Mouse (Mus musculus): ENCODE measurements around the gene Arhgap23.

Gene Arhgap23

DNA sequence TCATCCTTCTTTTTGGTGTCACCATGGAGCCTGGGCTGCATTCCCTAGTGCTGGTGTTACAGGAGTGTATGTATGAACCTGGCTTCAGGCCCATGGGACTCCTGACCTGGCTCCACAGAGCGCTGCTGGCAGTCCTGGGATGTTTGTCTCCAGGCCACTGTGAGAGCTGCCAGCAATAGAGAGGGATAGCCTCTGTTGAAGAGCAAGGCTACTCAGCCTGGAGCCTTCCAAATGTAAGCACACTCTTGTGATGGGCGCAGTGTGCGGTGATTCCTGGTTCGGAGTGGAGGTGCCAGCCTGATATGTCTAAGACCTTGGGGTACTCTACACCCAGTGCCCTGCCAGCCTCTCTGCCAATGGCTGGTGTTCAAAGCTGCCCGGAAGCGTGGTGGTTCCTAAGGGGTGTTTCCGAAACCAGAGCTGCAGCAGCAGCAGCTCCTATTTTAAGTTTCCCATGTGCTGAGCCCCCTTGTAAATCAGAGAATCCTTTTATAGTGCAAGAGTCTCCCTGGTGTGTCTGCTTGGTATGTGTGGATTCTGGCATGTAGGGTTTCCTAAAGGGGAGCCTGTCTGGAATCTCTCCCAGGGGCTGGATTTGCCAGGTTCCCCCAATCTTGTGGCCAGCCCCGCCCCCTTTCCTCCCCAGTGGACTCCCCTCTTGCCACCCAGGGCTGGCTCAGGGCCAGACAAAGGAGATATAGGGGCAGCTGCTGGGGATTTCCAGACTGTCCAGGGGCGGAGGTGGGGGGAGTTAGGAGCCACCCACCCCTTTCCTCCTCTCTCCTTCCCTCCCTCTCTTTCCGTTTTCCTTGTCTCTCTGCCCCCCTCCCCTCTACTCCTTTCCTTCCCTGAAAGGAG, 9.0 kb upstream of the Arhgap23 start:
- DNase-seq (ENCODE audit: low read depth) = no peak

GRCm38 (mm10) chr11:97407456-97407855, 7.9 kb upstream of the Arhgap23 start:
- DNase-seq (ENCODE audit: low read depth) = no peak

DNA sequence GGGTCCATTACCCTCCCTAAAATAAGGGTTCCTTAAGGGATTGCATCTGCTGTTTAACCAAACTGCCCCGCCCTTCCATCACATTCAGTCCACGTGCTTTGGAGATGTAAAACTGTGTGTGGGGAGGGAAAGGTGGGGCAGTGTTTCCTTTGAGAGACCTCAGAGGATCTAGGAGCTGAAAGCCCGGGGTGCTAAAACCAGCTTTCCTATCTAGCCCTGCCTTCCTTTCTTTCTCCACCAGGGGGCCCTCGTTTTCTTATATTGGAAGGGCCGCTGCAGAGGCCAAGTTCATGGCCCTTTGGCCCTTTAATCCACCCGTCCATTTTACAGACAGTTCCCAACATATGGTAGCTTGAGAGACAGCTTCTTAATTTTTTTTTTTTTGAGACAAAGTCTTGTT, 7.2 kb upstream of the Arhgap23 start:
- DNase-seq (ENCODE audit: low read depth) = peak; percentile 87

- no peak for DNase-seq (ENCODE audit: low read depth)
Observed at GRCm38 (mm10) chr11:97410958-97411357, 4.4 kb upstream of the Arhgap23 start.

DNA sequence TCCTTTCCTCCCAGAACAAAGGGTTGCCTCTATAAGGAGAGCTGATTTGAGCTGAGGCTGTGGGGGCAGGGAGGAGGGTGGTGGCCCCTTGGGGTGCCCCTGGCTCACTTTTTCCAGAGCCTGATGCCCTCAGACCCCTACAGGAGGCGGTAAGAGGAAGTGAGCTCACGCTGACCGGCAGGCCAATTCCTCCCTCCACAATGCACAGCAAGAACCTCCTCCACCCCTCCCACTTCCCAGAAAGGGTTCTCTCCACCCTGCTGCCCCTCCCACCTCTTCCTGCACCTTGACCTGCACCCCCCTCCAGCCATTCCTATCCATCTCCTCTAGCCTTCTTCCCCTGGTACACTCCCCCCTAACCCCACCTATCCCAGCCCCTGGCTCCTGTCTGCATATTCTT, 3.2 kb upstream of the Arhgap23 start:
- DNase-seq (ENCODE audit: low read depth) = no peak

- DNase-seq (ENCODE audit: low read depth) = no peak
Observed at GRCm38 (mm10) chr11:97412808-97413347, 2.5 kb upstream of the Arhgap23 start.

GRCm38 (mm10) chr11:97415712-97416636, 641 bp downstream of the Arhgap23 start:
- peak; percentile 44 for DNase-seq (ENCODE audit: low read depth)

GRCm38 (mm10) chr11:97416637-97417035, 1.3 kb downstream of the Arhgap23 start:
- no peak for DNase-seq (ENCODE audit: low read depth)

GRCm38 (mm10) chr11:97418834-97419539, 3.7 kb downstream of the Arhgap23 start:
- no peak for DNase-seq (ENCODE audit: low read depth)

DNA sequence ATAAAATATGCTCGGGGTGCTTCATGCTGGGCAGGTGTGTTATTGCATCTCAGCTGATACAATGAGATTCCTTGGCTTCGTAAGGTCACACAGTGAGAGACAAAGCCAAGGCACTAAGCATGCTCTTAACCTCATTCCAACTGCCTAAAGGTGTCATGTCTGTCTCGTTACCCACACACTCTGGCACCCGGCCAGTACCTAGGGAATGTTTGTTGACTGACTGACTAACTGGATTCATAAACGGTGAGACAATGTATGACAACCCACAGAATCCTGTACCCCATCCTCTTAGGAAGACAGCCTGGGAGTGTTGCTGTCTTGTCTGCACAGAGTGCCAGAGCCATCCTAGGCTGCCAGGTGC, 4.2 kb downstream of the Arhgap23 start:
- no peak for DNase-seq (ENCODE audit: low read depth)

DNA sequence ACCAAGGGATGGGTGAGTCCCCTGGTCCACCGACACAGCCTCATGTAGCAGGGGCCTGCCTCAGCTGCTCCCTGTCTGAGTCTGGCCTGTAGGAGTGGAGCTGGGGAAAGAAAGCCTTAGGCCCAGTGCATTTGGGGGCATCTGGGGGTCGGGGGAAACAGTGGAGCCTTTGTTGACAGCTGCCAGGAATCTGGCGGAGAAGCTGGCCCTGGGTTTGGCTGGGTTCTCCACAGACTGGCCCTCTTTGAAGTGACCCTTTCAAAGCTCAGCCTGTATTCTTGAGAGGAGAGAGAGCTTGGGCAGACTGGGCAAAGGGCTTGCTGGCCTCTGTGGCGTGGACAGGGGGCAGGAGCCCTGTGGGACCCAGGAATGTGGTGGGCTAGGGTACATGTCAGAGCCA, 7.2 kb downstream of the Arhgap23 start:
- no peak for DNase-seq (ENCODE audit: low read depth)

DNA sequence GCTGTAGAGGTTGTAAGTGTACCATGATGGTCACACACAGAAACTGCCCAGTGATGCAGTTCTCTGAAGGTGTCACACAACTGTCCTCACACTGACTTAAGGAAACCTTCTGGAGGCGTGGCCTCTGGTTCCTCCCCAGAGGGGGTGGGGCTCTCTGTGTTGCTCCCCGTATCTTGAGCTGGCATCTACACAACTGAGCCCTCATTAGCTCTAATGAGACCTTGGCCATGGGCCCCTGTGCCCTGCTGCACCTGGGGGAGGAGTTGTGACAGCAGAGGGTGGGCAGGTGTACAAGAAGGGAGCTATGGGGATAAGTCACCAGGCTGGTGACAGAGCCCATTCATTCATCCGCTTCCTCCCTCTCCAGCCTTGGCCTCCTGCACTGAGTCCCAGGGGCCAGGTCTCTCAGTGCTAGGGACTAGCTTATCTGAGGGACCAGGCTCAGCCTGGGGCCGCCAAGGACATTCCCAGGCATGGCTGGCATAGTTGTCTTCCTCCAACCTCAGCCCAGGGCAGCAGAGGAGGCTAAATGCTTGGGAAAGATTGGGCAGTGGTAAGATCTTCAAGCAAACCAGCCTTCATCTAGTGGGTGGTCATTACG, 8.9 kb downstream of the Arhgap23 start:
- DNase-seq (ENCODE audit: low read depth) = no peak

GRCm38 (mm10) chr11:97424802-97425201, 9.5 kb downstream of the Arhgap23 start:
- no peak for DNase-seq (ENCODE audit: low read depth)

DNA sequence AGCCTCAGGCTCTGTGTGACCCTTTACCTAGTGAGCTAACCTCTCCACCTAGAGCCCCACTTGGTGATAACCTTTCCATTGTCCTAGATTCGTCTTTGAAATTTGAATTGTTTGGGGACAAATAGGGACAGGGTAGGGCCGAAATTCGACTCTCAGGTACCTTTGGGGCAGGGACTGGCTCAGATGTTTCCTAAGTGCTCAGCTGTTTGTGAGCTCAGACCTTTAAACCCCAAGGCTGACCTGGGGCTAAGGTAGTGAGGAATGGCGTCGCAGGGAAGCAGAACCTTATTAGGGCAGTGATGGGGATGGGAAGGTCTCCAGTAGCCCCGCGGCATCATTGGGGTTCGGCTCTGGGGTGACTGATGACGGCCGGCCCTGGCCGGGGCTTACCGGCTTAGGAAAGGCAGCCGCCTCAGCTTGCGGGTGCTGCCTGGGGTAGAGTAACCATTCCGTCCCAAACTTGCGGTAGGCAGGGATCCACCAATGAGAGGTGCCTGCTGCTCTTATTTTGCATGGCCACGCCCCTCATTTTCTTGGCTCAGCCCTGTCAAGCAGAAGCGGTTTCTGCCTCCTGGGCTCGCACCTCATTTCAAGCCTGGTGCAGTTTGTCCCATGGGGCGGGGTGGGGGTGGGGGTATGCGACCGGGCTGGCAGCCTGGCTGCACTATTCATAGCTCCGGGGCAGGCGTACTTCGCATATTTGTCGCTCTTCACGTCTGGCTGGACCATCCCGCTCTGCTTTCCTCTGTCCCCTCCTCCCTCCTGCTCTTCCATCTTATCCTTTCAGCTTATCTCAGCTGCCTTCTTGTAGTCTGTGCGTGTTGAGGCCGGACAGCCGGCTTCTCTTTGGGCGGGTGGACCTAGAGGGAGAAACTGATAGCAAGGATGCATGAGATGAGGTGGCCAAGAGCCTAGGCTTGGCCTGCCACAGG, 12.7 kb downstream of the Arhgap23 start:
- peak; percentile 74 for DNase-seq (ENCODE audit: low read depth)

DNA sequence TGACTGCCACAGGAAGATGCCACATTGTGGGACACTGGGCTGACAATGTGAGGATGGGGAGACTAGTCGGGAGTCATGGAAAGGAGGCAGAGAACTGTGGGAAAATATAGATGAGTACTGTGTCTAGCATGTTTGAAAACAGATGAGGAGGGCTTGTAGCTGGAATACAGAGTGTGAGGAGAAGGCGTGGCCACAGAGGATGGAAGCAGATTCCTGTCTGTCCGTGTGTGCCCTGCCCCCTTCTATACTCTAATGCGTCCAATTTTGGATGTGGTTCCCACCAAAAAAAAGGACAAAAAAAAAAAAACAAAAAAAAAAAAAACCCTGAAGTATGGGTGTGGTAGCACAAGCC, 13.4 kb downstream of the Arhgap23 start:
- no peak for DNase-seq (ENCODE audit: low read depth)

GRCm38 (mm10) chr11:97429615-97430014, 14.3 kb downstream of the Arhgap23 start:
- DNase-seq (ENCODE audit: low read depth) = no peak

DNA sequence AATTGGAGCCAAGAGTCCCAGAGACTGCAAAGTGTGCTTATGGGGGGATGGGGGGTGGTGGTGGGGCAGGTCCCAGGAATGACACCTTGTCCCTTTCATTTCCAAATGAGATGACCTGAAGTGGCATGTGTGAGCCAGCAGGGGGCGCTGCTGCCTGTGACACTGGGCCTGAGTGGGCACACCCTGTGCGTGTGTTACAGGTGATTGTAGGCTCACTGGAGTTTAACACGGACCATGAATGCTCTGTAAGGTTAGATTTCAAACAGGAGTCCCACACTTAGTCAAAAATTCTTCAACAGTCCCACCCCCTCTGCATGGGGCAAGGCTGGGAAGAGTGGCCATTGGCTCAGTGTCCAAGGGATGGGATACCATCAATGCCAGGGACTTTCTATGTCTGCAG, 16.7 kb downstream of the Arhgap23 start:
- DNase-seq (ENCODE audit: low read depth) = peak; percentile 76

GRCm38 (mm10) chr11:97432983-97433539, 17.7 kb downstream of the Arhgap23 start:
- peak; percentile 41 for DNase-seq (ENCODE audit: low read depth)

- DNase-seq (ENCODE audit: low read depth) = no peak
Observed at GRCm38 (mm10) chr11:97434121-97434520, 18.8 kb downstream of the Arhgap23 start.

DNA sequence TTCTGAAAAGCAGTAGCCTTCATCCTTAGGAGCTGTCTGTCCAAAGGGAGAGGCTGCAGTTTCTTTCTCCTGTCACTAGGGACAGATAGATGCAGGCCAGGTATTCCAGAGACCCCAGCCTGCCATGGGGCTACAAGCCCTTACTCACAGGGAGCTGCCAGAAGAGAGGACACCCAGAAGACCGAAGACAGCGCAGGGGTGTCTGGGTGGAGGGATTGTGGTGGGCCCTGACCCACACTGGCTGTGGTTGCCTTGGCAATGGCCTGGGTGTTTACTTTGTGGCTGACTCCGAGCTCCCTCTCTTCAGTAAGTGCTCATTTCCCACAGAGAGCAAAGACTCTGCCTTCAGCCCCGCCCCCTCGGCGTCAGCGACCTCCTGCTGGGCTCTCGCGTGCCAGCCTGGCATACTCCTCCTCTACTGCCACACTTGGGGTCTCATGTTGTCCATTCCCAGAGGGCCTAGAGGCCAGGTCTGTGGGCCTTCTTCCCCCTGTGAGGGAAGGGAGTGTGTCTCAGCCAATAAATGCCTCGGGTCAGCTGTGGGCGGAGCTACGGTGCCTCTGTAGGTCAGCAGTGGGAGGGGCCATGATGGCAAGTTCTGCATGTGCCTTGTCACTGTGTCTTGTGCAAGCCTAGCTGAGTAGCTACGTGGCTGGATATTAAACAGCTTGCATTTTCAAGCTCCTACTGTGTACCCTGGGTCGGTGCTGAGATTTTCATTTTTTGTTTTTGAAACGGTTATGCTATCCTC, 19.5 kb downstream of the Arhgap23 start:
- DNase-seq (ENCODE audit: low read depth) = peak; percentile 86

Data from induced T-regulatory cell, adult 2 months (primary cell).